Mouse (Mus musculus) CD4-positive, CD25-positive, alpha-beta regulatory T cell, adult 4 months (primary cell): ENCODE results near the gene Ppp1r1b. TPM values are rescaled to one million over a fixed set of nuclear protein-coding genes. Genes with fewer than 3 reads are reported as not detected.

Experiments
- ATAC-seq: one replicate; pipeline ENCODE4 v1.8.0; 2017
- polyA plus RNA-seq, 2 experiments: library from polyadenylated mRNA; unstranded; fragments of 100-300 nt; shearing (Covaris generic); gene quantifications; one replicate each; pipeline ENCODE4 v1.2.1; 2017

Gene Ppp1r1b
- polyA plus RNA-seq, 2 experiments from 2014 or later: not detected

DNA sequence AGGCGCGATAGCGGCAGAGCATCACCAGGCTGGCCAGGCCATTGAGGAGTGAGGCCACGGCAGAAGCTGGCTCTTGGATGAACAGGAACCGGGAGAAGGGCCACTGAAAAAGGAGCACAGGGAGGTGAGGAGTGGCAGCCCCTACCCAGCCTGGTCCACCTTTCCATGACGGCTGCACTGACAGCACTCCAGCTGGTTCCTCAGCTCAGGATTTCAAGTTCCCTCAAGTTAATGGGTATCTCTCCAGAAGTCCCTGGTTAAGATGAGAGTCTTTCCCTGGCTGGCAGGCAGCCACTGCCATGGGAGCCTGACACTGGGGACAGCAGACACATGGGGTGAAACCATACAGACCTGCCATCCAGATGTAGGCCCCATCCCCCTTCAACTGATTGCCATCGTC is 49.7 kb downstream of the Ppp1r1b start:
- ATAC-seq: no peak

DNA sequence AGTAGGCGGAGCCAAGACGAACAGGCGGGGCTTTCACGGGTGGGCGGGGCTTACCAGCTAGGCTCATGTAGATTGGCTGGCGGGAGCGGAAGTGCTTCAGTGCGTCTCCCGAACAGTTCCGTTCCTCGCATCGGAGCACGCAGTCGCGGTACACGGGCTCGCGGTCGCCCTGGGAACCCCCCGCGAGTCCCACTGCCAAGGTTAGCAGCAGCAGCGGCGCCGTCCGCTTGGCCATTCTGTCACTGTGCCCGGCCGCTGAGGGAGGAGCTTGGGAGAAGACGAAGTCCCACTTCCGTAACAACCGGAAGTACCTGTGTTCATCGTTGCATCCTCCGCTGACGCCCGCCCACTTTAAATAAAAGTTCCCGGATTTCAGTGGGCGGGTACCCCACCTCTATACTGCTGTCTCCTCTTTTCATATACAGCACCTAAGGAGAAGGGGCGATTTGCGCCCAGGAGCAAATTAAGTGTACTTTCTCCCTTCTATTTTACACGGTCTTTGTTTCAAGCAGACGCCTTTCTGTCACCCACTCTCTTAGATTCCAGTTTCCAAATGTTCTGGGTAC is 52.0 kb downstream of the Ppp1r1b start, which contains the start of gene Pgap3:
Pgap3 (minus strand) TSS at position 330 of the 566 bp plus-strand sequence.
- peak; percentile 95 for ATAC-seq

DNA sequence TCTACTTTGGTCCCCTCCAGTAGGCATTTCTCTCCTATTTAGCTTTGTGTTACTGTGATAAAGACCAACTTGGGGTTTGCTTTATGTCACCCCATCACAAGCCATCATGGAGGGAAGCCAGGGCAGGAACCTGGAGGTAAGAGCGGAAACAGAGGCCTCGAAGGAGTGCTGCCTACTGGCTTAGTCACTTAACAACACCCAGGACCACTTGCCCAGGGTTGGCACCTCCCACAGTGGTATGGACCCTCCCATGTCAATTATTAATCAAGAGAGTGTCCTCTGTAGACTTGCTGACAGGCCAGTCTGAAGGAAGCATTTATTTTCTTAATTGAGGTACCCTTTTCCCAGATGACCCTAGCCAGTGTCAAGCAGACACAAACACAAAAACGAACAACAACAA is 52.6 kb downstream of the Ppp1r1b start:
- ATAC-seq: no peak

DNA sequence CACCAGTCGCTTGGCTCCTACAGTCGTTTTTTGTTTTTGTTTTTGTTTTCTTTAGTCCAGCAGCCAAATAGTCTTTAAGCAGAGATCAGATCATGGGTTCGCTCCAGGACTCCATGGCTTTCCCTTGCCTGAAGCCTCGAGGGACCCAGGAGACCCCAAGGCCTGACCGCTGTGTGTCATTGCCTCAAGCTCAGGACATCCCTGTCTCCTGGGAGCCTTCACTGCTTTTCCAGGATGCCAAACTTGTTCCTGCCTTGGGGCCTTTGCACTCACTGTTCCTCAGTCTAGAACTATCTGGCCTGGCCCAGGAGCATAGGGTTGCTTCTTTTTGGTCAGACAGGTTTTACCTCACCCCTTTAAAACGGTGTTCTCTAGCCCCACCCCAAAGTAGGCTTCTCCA is 58.4 kb downstream of the Ppp1r1b start:
- ATAC-seq: no peak

Other genes with a start within 250 kb of the Ppp1r1b start
- 1 to 10 TPM; 7.2 TPM for gene Fbxl20, start 198.0 kb upstream of the Ppp1r1b start, polyA plus RNA-seq
- 100 to 1,000 TPM in 1 of 2 experiments, 10 to 100 TPM in 1; 97.7 to 127 TPM for gene Med1, start 155.1 kb upstream of the Ppp1r1b start, polyA plus RNA-seq
- gene Cdk12, start 145.3 kb upstream of the Ppp1r1b start, polyA plus RNA-seq: 10 to 100 TPM; 26.3 to 28.7 TPM
- gene Neurod2, start 18.8 kb upstream of the Ppp1r1b start, polyA plus RNA-seq: not detected
- gene Stard3, start 10.0 kb downstream of the Ppp1r1b start, polyA plus RNA-seq: 10 to 100 TPM; 41.2 to 63.9 TPM
- not detected for gene Tcap, start 35.4 kb downstream of the Ppp1r1b start, polyA plus RNA-seq
- not detected for gene Pnmt, start 38.0 kb downstream of the Ppp1r1b start, polyA plus RNA-seq
- 10 to 100 TPM in 1 of 2 experiments, 1 to 10 TPM in 1; 6.7 to 11.6 TPM for gene Pgap3, start 52.1 kb downstream of the Ppp1r1b start, polyA plus RNA-seq
- under 1 TPM; 0.07 to 0.23 TPM for gene Erbb2, start 64.1 kb downstream of the Ppp1r1b start, polyA plus RNA-seq
- gene Mien1, start 90.6 kb downstream of the Ppp1r1b start, polyA plus RNA-seq: 100 to 1,000 TPM; 150 to 155 TPM
- 1 to 10 TPM; 3.6 to 6.2 TPM for gene Grb7, start 98.0 kb downstream of the Ppp1r1b start, polyA plus RNA-seq
- gene Ikzf3, start 197.6 kb downstream of the Ppp1r1b start, polyA plus RNA-seq: 10 to 100 TPM; 77.0 to 98.7 TPM
- 1 to 10 TPM; 5.0 to 6.0 TPM for gene Zpbp2, start 202.7 kb downstream of the Ppp1r1b start, polyA plus RNA-seq
- 10 to 100 TPM; 25.9 to 53.6 TPM for gene Ormdl3, start 239.0 kb downstream of the Ppp1r1b start, polyA plus RNA-seq
- gene Lrrc3c, start 249.9 kb downstream of the Ppp1r1b start, polyA plus RNA-seq: not detected